Mouse (Mus musculus) left cerebral cortex, adult 8-10 months (tissue): ENCODE data around the gene Map3k3. TPM values are rescaled to one million over a fixed set of nuclear protein-coding genes. Genes with fewer than 3 reads are reported as not detected.
"Not testable (repeated sequence)": the region's sequence is repeated elsewhere in the genome, so short reads cannot be mapped to it uniquely, and the experiment has no call there.

ENCODE experiments used
- DNase-seq, 2 experiments: peaks; one replicate each; pipeline ENCODE4 v3.0.0; 2022; ENCODE audit warnings: low spot score in 2 of 2
- total RNA-seq, 4 experiments: library from RNA; stranded (reverse); gene quantifications; 2 replicates each; pipeline ENCODE4 v1.2.4; 2022

The Map3k3 gene
- total RNA-seq, 4 experiments from 2014 or later: 28.2 to 31.8 (median 28.7) TPM

- no peak for DNase-seq
Observed at GRCm38 (mm10) chr11:106192241-106192640, 107.8 kb downstream of the Map3k3 start.

- DNase-seq: peak in 1 of 2 experiments; percentile 12
Observed at GRCm38 (mm10) chr11:106192657-106193370, 108.4 kb downstream of the Map3k3 start.

- peak; percentile 88 to 94 for DNase-seq
Observed at GRCm38 (mm10) chr11:106193371-106194154, 109.2 kb downstream of the Map3k3 start.

GRCm38 (mm10) chr11:106194155-106194541 is 109.7 kb downstream of the Map3k3 start:
- no peak for DNase-seq

GRCm38 (mm10) chr11:106194891-106195290 is 110.5 kb downstream of the Map3k3 start:
- DNase-seq: no peak

GRCm38 (mm10) chr11:106195341-106195740 is 110.9 kb downstream of the Map3k3 start:
- DNase-seq: no peak

- no peak for DNase-seq
Observed at GRCm38 (mm10) chr11:106198277-106198676, 113.9 kb downstream of the Map3k3 start.

GRCm38 (mm10) chr11:106199997-106200396 is 115.6 kb downstream of the Map3k3 start:
- DNase-seq: not testable (repeated sequence)

- no peak for DNase-seq
Observed at GRCm38 (mm10) chr11:106200756-106201155, 116.3 kb downstream of the Map3k3 start.

GRCm38 (mm10) chr11:106201337-106202122 is 117.1 kb downstream of the Map3k3 start:
- no peak for DNase-seq

GRCm38 (mm10) chr11:106202123-106202465 is 117.7 kb downstream of the Map3k3 start, which contains the start of gene Strada:
Gene Strada, minus strand, starts transcription at chr11:106202168.
- DNase-seq: no peak

Other genes with a start within 250 kb of the Map3k3 start
- 10 to 100 TPM; 86.6 to 90.7 (median 89.1) TPM for gene Cyb561, start 131.3 kb upstream of the Map3k3 start, total RNA-seq
- 10 to 100 TPM; 18.6 to 24.5 (median 20.5) TPM for gene Ace, start 116.7 kb upstream of the Map3k3 start, total RNA-seq
- gene Ace3, start 89.9 kb upstream of the Map3k3 start, total RNA-seq: not detected
- 1 to 10 TPM; 1.9 to 2.6 (median 2.2) TPM for gene Kcnh6, start 76.5 kb upstream of the Map3k3 start, total RNA-seq
- gene Dcaf7, start 47.7 kb upstream of the Map3k3 start, total RNA-seq: 100 to 1,000 TPM; 126 to 137 (median 132) TPM
- gene Taco1, start 18.6 kb upstream of the Map3k3 start, total RNA-seq: 10 to 100 TPM; 16.1 to 18.2 (median 17.2) TPM
- gene Gm10840, start 76.2 kb downstream of the Map3k3 start, total RNA-seq: 1 to 10 TPM in 1 of 4 experiments, not detected in 3; 1.7 TPM
- gene Limd2, start 76.2 kb downstream of the Map3k3 start, total RNA-seq: 10 to 100 TPM; 79.3 to 90.2 (median 86.9) TPM
- 10 to 100 TPM; 29.0 to 34.0 (median 30.3) TPM for gene Strada, start 117.6 kb downstream of the Map3k3 start, total RNA-seq
- 10 to 100 TPM; 83.3 to 93.9 (median 86.2) TPM for gene Ccdc47, start 131.7 kb downstream of the Map3k3 start, total RNA-seq
- 10 to 100 TPM; 64.8 to 69.6 (median 68.7) TPM for gene Ddx42, start 132.3 kb downstream of the Map3k3 start, total RNA-seq
- gene Ftsj3, start 171.5 kb downstream of the Map3k3 start, total RNA-seq: 10 to 100 TPM; 24.2 to 34.4 (median 29.6) TPM
- 100 to 1,000 TPM; 185 to 217 (median 197) TPM for gene Psmc5, start 171.5 kb downstream of the Map3k3 start, total RNA-seq
- 10 to 100 TPM; 12.2 to 20.5 (median 19.4) TPM for gene Smarcd2, start 188.4 kb downstream of the Map3k3 start, total RNA-seq
- under 1 TPM in 3 of 4 experiments, not detected in 1; 0.14 to 0.17 (median 0.16) TPM for gene Tcam1, start 192.1 kb downstream of the Map3k3 start, total RNA-seq
- 10 to 100 TPM in 1 of 4 experiments, 1 to 10 TPM in 1, not detected in 2; 1.1 to 16.8 TPM for gene Gh, start 217.3 kb downstream of the Map3k3 start, total RNA-seq
- gene Cd79b, start 230.1 kb downstream of the Map3k3 start, total RNA-seq: under 1 TPM in 2 of 4 experiments, not detected in 2; 0.26 to 0.93 TPM